Mouse (Mus musculus): ENCODE measurements around the gene Gna14.

Gene Gna14

DNA sequence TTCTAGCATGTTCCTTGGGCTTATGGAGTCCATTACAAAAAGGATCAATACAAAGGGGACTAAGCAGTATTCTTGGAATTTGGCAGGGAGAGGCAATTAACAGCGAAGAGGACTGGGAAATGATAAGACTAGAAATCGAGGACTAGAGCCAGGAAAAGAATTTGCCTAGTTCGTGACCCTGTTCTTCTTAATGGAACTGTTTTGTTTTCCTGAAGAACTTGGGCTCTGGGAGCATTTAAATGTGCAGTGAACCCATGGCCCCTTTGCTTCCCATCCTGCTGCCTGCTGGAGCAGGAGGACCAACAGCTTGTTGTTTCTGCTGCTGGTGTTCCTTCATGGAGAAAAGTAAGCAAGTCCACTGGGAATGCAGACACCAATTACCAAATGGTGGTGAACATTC, 15.3 kb downstream of the Gna14 start:
- in situ Hi-C loops (cut with MboI; ENCODE audit: unreplicated experiment in 2 of 2), result no loop called here

DNA sequence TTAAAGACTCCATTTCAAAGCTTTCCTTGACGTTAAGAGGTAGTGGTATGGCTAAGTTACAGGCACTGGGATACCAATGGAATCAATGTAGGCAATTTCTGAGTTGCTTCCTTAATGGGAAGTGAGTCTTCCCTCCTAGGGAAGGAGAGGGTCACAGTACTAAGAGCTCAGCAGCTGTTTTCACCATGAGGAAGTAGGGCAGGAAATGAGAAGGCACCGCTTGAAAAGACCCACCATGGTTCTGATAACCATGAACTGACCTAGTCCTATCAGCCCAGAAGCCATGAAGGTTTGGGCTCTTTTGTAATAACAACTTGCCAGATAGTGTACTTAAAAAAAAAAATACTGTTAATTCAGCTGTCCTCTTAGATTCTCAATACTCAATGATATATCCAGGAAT, 20.6 kb downstream of the Gna14 start:
- in situ Hi-C loops (cut with MboI; ENCODE audit: unreplicated experiment in 2 of 2), result no loop called here

DNA sequence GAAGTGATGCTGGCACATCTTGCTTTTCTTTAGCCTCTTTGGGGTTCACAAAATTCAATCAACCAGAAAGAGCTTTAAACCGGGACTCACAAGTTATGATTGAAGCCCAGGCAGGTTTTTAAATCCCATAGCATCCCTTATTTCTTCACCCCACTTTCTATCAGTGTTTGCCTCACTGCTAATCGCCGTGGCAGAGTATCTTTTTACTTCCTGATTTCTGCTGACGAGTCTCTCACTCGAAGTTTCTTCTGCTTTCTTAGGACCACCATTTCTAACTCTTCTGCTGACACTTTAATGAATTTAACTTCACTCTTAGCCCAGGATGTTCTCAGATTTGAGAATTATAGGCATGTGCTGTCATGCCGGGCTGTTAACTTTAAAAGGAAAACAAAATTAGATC, 21.6 kb downstream of the Gna14 start:
- in situ Hi-C loops (cut with MboI; ENCODE audit: unreplicated experiment in 2 of 2), result no loop called here

DNA sequence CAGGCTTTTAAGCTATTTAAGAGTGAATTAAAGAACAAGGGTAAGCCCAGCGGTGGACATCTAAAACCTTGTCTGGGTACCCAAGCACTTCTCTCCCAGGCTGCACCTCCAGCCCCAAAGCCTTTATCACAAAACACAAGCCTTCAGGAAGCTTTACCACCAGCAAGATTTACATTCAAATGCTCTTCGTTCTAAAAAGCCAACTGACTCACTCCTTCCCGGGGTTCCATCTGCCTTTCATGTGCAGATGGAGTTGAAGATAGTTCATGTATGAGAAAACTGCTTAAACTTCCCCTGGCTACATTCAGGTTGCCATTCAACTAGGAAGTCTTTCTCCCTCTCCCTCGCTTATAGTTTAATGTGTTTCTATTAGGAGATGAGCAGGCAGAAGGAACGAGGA, 23.8 kb downstream of the Gna14 start:
- in situ Hi-C loops (cut with MboI; ENCODE audit: unreplicated experiment in 2 of 2), result no loop called here

DNA sequence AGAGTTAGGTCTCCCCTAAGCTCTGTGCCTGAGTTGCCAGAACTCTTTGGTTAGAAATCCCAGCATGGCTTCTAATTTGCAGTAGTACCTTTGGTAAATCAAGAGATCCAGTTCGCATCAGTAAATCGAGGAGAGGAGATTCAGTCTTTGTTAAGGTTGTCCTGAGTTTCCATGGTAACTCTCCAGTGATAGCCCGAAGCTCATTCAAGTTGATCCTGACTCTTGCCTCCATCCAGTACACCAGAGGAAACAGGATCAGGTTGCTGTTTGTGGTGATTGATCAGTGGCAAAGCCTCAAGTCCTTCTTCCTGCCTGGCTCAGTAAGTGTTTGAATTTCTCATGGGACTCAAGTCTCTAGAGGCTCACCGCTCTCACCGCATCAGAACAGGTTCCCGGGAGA, 24.7 kb downstream of the Gna14 start:
- in situ Hi-C loops (cut with MboI; ENCODE audit: unreplicated experiment in 2 of 2), result no loop called here

DNA sequence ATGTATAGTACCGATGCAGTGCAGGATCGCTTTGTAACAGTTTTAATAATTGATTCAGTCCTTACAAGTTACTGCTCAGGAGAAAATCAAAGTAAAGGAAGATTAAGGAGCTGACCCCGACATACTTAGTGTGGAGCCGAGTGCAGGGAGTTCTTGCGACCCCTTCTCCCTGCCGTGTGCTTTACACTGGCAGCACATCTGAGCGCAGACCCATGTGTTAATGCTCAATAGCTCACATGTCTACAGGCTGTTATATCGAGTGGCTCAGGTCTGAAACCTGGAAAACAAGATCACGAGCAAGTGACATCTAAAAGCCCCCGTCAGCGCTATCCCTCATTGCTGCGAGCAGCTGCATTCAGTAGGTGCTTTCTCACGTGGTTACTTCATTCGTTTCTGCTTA, 25.3 kb downstream of the Gna14 start:
- in situ Hi-C loops (cut with MboI; ENCODE audit: unreplicated experiment in 2 of 2), result no loop called here

DNA sequence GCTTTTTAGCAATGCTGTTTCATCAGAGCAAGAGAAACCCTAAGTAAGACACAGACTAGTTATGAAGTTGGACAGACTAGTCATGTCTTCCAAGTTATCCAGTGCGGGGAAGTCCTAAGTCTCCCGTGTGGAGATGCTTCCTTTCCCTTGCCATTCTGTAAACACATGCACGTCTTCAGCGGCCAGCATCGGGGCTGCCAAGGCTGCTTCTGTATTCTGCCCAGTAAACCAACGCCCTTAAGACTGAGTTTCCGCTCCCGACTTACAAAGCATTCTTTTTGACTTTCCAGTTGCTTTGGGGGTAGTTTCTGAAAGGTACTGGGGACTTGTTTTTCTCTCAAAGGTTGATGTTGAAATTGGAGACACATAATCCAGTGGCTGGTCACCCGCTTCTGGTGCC, 26.9 kb downstream of the Gna14 start:
- in situ Hi-C loops (cut with MboI; ENCODE audit: unreplicated experiment in 2 of 2), result no loop called here

DNA sequence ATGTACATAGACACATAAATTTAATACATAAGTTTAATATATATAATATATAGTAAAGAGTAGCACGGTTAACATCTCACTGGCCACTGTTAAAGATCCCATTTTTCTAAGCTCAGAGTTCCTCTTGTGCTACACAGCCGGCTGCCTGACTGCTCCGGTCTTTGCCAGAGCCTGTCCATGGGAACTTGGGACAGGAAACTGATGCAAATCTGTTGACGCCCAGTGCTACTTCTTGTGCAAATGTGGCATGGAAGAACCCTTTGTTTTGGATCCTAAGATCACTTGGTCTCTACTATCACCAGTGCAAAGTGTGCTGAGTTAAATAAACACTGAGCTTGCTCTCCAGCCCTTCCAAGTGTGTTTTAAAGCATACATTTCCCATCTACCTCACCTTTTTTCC, 29.2 kb downstream of the Gna14 start:
- in situ Hi-C loops (cut with MboI; ENCODE audit: unreplicated experiment in 2 of 2), result no loop called here

DNA sequence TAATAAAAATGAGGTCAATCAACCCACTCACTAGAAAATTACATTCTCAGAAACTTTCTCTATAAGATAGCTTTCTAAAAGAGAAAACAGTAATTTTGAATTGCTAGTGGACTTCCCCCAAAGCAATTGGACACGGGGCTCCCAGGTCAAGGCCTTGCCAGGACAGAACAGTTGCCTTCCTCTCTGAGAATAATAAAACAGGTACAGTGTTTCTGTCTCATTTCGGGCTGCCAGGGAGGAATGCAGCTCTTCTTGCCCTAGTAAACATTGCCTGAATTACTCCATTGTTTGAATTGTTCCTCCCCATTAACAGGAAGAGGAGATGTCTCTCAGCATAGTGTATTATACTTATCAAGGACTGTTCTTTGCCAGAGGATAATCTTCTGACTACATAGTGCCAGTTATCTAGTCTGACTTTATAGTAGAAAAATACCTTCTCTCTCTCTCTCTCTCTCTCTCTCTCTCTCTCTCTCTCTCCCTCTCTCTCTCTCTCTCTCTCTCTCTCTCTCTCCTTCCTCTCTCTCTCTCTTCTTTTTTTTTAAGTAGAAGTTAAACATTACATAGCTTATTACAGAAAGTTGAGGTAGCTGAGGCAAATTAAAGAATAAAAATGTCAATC, 33.3 kb downstream of the Gna14 start:
- in situ Hi-C loops (cut with MboI; ENCODE audit: unreplicated experiment in 2 of 2), result no loop called here

DNA sequence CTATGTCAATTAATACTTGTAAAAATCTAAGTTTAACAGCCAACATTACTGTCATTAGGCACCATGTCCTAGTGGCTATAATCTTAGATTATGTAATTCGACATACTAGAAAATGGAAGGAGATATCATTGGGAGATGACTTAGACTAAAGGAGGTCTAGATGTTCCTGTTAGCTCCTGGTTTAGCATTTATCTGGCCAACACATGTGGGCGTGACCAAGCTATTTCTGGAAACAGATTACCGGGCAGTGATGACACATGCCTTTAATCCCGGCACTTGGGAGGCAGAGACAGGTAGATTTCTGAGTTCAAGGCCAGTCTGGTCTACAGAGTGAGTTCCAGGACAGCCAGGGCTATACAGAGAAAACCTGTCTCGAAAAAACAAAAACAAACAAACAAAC, 37.1 kb downstream of the Gna14 start:
- in situ Hi-C loops (cut with MboI; ENCODE audit: unreplicated experiment in 2 of 2), result no loop called here

DNA sequence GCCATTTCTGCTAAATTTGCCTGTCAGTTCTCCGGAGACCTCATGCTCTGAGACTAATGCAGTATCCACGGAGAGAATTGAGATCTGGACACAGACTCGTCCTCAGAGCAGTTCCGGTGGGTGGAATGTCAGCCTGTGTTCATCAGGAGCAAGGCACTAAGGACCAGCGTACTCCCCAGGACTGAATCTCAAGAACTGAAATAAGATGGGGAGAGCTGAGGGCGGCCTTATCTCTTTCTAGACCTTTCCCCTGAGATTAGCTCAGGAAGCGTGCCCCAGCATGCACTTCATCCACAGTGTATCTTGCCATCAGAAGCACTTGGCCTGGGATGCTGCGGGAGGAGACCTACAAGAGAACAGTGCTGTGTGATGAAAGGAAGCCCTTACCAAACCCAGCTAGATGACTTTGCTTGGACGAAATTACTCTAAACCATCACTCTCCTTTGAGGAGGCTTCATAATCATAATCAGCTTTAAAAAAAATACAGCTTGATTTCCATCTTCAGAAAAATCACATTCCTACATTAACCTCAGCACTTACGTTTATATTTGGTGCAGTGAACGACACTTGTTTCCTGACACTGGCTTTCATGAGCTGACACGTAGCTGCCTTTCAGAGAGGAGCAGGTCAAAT, 41.9 kb downstream of the Gna14 start:
- in situ Hi-C loops (cut with MboI; ENCODE audit: unreplicated experiment in 2 of 2), result no loop called here

DNA sequence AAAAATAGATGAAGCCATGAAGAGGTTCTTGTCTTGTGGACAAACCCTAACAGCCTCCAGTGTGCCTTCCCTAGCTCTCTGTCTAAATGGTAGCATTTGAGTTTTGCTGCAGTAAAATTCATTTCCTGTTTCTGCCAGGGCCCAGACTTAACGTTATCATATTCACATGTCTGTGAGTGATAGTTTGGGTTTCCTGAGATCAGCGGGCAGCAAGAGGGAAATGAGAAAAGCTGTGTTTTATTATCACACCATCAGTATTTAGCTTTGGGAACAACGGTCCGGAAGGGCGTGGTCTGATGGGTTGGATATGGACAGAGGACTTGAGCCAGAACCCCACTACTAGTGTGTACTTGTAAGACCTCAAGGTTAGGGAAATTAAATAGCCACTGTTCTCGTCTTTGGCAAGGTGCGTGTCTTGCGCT, 42.6 kb downstream of the Gna14 start:
- in situ Hi-C loops (cut with MboI; ENCODE audit: unreplicated experiment in 2 of 2), result no loop called here

DNA sequence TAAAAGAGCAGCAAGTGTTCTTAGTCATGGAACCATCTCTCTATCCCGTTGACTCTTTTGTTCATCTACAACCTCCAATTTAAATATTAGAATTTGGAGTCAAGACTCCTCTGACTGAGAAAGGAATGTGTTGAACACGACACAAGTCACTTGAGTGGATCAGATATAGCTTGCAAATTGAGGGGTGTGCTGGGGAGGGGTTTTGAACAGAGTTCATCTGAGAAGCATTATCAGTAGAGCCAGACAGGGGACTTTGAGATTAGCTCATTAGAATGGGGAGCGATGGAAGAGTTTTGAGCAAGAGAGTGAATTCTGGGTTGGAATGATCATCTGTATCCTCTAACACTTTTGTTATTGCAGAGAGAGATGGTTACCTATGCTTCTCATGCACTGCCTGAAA, 46.5 kb downstream of the Gna14 start:
- in situ Hi-C loops (cut with MboI; ENCODE audit: unreplicated experiment in 2 of 2), result no loop called here

DNA sequence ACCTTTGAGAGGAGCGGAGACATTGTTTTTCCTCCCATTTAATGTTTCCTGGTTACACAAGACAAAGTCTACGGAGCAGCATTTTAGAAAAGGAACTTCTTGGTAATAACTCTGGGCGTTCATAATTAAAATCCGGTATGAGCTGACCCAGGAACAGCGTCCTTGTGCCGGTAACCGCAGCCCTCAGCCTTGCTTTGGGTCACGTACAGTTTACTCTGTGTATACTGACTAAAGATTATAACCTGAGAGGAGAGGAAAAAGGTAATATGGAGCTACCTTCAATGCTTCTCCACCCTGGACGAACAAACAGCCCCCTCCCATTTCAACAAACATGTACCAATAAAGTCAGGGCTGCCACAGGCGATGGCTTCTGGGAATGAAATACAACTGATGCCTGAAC, 48.7 kb downstream of the Gna14 start:
- in situ Hi-C loops (cut with MboI; ENCODE audit: unreplicated experiment in 2 of 2), result no loop called here

DNA sequence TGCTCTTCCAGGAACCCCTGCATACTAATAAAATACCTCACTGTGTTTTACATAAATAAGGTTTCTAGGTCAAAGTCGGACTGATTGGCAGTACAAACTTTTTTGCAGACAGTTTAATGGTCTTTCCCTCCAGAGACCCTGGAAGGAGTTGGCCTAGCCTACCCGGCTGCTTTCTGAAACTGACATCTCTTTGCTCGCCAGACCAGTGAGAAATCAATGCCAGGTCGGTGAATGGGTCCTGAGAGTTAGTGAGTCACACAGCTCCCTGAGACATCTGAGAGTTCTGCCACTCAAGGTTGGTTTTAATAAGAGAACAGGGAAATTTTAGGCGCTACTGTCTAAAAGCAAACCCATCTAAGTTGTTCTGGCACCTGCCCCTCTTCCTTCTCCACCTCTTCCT, 49.1 kb downstream of the Gna14 start:
- in situ Hi-C loops (cut with MboI; ENCODE audit: unreplicated experiment in 2 of 2), result no loop called here

DNA sequence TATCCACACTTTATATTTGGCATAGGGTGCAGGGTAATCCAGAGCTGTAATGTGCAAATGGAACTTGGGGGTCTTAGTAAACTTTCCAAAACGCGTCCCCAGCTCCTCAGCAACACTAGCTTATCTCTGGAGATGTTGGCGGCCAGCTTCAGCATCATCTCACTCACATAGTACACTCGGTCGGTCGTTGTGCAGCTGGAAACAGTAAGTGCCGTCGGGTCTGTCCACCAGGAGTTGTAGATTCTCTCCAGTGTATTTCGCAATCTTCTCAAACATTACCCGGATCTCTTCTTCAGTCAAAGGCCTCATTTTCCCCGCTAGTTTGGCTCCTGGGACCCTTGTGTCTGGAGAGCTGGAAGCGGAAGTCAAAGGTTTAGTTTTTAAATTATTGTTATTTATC, 55.2 kb downstream of the Gna14 start:
- in situ Hi-C loops (cut with MboI; ENCODE audit: unreplicated experiment in 2 of 2), result no loop called here

DNA sequence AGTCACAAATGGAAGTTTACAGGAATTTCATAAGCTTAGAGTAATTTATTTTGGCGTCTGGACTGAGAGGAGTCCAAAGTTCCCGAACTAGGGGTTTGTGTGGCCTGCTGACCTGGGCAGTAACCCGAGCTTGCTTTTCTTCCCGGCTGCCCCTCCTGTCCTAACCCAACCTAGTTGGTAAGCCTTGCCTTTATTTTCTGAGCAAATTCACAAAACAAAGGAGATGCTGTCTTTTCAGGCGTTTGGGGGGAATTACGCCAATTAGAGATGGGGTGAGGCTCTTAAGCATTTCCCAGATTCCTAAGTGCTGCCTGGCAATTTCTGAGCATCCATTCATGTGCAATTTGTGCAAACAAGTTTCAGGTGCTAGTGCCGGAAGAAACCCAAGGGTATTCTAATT, 55.9 kb downstream of the Gna14 start:
- in situ Hi-C loops (cut with MboI; ENCODE audit: unreplicated experiment in 2 of 2), result no loop called here

DNA sequence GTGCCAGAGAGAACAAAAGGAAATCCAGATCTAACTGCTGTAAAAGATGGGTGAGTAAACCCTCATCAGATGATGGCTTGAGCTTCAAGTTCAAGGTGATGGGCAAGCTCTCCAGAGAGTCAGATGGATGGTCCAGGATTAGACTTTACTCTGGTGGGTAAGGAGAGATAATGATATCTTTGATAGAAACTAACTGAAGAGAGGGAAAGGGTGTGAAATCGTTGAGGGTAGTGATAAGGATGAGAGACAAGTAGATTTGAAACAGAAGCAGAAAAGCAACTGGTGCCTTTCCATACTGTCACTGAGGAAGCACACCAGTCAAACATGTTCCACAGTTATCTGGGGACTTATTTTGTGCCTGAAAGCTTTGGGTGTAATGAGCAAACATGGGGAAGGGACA, 56.9 kb downstream of the Gna14 start:
- in situ Hi-C loops (cut with MboI; ENCODE audit: unreplicated experiment in 2 of 2), result no loop called here

DNA sequence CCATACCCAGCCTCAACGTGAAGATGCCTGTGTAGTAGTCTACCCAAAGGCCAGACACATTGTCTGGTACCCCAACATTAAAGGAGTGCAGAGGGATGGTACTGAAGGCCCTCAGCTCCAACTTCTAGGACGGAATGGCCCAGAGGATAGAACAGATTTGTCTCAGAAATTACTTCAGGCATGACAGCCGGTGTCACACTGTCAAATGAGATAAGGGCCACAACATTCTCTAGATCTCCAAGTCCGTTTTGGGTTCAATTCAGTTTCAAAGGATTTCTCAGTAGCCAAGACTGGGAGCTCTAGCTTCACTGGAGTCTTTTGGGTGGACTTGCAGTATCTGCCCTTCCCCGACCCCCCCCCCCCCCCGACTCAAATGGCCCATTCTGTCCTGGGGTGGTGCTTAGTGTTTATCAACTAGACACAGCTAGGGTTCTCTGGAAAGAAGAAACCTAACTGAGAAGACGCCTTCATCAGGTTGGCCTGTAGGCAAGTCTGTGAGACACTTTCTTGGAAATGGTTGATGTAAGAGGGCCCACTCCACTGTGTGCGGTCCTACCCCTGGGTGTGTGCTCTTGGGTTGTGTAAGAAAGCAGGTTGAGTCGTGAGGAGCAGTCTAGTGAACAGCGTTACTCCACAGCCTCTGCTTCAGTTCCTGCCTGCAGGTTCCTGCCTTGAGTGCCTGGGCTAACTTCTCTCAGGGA, 59.4 kb downstream of the Gna14 start:
- in situ Hi-C loops (cut with MboI; ENCODE audit: unreplicated experiment in 2 of 2), result no loop called here

DNA sequence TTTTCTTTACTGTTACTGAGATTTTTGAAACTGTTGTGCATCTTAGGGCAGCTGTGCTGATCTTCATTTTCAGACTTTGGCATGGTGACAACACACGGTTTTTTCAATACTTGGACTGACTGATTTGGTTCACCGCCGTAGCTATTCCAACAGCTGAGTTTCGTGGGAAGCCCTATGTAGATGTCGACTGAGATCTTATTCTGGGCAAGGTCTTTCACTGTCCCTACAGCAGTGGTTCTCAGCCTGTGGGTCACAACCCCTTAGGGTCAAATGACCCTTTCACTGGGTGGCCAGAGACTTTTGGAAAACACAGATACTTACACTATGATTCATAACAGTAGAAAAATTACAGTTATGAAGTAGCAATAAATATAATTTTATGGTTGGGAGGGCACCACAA, 60.5 kb downstream of the Gna14 start:
- in situ Hi-C loops (cut with MboI; ENCODE audit: unreplicated experiment in 2 of 2), result no loop called here

DNA sequence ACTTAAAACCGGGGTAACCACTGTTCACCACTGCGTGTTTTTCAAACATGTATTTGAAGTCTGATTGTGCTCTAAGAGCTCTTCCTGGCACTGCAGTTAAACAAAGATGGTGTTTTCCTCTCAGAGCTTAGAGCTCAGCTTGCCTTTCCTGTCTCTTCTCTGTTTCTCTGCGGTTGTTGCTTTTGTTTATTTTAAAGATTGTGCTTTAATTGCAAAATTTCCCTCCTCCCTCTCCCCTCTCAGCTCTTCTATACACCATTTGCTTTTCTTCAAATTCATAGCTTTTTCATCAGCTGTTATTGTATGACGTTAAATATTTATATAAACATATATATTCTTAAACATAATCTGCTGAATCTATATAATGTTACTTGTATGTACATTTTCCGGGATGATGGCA, 66.5 kb downstream of the Gna14 start:
- in situ Hi-C loops (cut with MboI; ENCODE audit: unreplicated experiment in 2 of 2), result no loop called here

DNA sequence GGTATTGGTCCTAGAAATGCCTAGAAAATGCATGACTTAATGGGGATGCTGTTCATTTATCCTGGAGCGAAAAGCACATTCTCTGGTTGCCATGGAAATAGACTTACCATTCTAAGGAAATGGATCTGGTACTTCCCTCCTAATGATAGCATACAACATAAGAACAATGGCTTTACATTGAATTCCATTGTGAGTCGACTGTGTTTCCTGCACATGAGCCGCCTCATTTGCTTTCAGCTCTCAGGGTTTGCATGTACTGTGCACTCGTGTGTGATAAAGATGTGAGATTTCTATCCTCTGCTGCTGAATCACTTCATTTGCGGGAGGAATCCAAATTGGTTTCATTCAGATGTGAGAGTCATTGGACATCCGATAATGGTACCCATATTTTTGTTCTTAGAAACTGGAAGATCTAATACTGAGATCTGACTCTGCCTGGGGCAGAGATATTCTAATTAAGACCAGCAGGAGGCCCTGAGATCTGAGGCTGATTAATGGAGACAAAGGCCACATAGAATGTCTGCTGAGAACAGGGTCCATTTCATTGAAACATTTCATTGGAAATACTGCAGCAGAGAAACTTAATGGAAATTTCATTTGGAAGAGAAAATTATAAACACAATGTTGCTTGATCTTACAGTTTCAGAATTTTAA, 71.3 kb downstream of the Gna14 start:
- in situ Hi-C loops (cut with MboI; ENCODE audit: unreplicated experiment in 2 of 2), result no loop called here

All from v-Abl transformed pro-B cells (cell line).